Mouse (Mus musculus) limb, embryonic 14.5 days (tissue): ENCODE data around the gene Coro1a. TPM values are rescaled to one million over a fixed set of nuclear protein-coding genes. Genes with fewer than 3 reads are reported as not detected.

Experiments used
- ATAC-seq: fragments of 200-750 bp; cut with Nextera tagmentation; 2 replicates; pipeline ENCODE4 v1.8.0; 2017; ENCODE audit warnings: low read depth, moderate number of reproducible peaks, moderate TSS enrichment; ENCODE audit not compliant: low FRiP score
- DNase-seq: peaks from one replicate; pipeline ENCODE4 v3.0.0-alpha.2; 2015; ENCODE audit warnings: low spot score
- H3K27ac ChIP-seq: fragments of 300-500 bp; sonication (generic); replicated peaks from 2 replicates; pipeline ENCODE4 v1.5.1; 2014; ENCODE audit warnings: low read depth, mild to moderate bottlenecking, low read length, moderate library complexity, mixed read lengths
- H3K27me3 ChIP-seq: fragments of 300-500 bp; sonication (generic); 2 replicates; pipeline ENCODE4 v1.6.1; 2014; ENCODE audit warnings: low read length, mixed read lengths; ENCODE audit not compliant: control insufficient read depth, insufficient read depth
- H3K36me3 ChIP-seq: fragments of 300-500 bp; sonication (generic); 2 replicates; pipeline ENCODE4 v1.6.1; 2014; ENCODE audit warnings: mild to moderate bottlenecking, low read length, moderate library complexity, mixed read lengths; ENCODE audit not compliant: control insufficient read depth, insufficient read depth
- H3K4me1 ChIP-seq: fragments of 300-500 bp; sonication (generic); 2 replicates; pipeline ENCODE4 v1.6.1; 2014; ENCODE audit warnings: antibody characterized with exemption, low read length, mixed read lengths; ENCODE audit not compliant: control insufficient read depth, insufficient read depth
- H3K4me2 ChIP-seq: fragments of 300-500 bp; sonication (generic); replicated peaks from 2 replicates; pipeline ENCODE4 v1.6.1; 2014; ENCODE audit warnings: low read depth, mild to moderate bottlenecking, low read length, moderate library complexity; ENCODE audit not compliant: severe bottlenecking
- H3K4me3 ChIP-seq: fragments of 300-500 bp; sonication (generic); replicated peaks from 2 replicates; pipeline ENCODE4 v1.5.1; 2014; ENCODE audit warnings: low read length
- H3K9ac ChIP-seq: fragments of 300-500 bp; sonication (generic); 2 replicates; pipeline ENCODE4 v1.6.1; 2014; ENCODE audit warnings: mild to moderate bottlenecking, low read depth, low read length, moderate library complexity; ENCODE audit not compliant: severe bottlenecking
- H3K9me3 ChIP-seq: fragments of 300-500 bp; sonication (generic); 2 replicates; pipeline ENCODE4 v1.6.1; 2016; ENCODE audit warnings: low read length; ENCODE audit not compliant: control insufficient read depth
- POLR2A ChIP-seq: fragments of 200-500 bp; IDR thresholded peaks from 2 replicates; pipeline ENCODE4 v1.8.0; 2012; ENCODE audit warnings: inconsistent platforms, mild to moderate bottlenecking, moderate library complexity, borderline replicate concordance; ENCODE audit not compliant: insufficient read depth, insufficient read length; ENCODE audit errors: extremely low read depth
- WGBS: fragments of 180-500 bp; shearing (Covaris S2); extraction: QIAGEN DNeasy Blood & Tissue Kit; methylation state at CpG from one replicate; pipeline ENCODE4 v1.1.7; 2014; 5-methylcytosine and 5-hydroxymethylcytosine counted together
- polyA plus RNA-seq, 2 experiments: library from polyadenylated mRNA; depleted of rRNA in 1 of 2; stranded (reverse) in 1 of 2; unstranded in 1 of 2; fragments of >200 nt; fragmentation: Nextera tagmentation in 1 of 2; extraction: Ambion mirVana in 1 of 2; gene quantifications; 2 replicates each; pipeline versions ENCODE4 v1.2.1 to v1.2.3; 2012 to 2014

Gene Coro1a
- polyA plus RNA-seq, 2 experiments = 33.4 to 45.0 TPM

DNA sequence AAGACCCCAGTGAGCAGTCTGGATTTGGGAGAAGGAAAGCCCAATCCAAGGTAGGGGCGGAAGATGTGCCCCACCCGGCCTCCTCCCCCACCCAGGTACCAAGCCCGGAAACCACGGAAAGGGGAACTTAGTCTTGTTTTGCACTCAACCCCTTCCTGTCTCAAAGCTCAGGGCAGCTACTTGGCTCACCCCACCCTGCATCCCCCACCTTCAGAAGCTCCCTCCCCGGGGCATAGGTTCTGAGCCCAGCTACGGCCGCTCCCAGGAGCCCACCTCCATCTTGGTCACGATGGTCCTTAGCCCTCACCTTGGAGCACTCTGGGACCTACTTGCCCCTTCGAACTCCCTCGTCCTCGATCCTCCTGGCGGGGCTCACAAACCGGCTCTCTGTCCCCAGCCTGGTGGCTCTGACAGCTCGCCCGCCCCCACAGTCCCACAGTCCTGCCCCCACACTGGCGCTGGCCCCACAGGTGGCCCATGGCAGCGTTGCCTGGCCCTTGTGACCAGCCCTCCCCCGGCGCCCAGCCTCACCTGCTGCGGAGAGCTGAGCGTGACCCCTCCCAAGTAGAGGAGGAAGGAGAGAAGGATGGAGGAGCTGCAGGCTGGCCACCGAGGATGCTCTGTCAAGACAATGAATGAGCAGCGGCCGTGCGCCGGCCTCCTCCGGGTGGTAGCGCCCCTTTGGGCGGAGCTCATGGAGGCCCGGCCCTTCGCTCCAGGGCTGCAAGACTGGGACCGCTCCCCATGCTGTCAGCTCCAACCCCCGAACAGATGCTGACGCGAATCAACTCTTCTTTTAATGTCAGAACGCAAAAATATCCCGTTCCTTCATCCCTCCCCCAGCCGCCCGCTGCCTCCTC lies 3.2 kb downstream of the Coro1a start:
- peaks cover 7% of the 10 kb centered on the region; the same call in 1 of the 2 replicates for H3K4me1 ChIP-seq
- 2% methylated on average over 32 of the region's 39 CpGs for WGBS
- DNase-seq = peak; percentile 64
- peak; percentile 68 for ATAC-seq
- H3K4me3 ChIP-seq = peak overlapping the region; percentile 49
- no peak for TF ChIP-seq POLR2A
- H3K36me3 ChIP-seq = no peaks in the 10 kb centered on the region
- peak overlapping the region; percentile 61 for H3K9ac ChIP-seq
- no peaks in the 10 kb centered on the region for H3K27me3 ChIP-seq
- H3K4me2 ChIP-seq = peak overlapping the region; percentile 94
- H3K27ac ChIP-seq = no peak overlapping the region
- H3K9me3 ChIP-seq = no peaks in the 10 kb centered on the region

DNA sequence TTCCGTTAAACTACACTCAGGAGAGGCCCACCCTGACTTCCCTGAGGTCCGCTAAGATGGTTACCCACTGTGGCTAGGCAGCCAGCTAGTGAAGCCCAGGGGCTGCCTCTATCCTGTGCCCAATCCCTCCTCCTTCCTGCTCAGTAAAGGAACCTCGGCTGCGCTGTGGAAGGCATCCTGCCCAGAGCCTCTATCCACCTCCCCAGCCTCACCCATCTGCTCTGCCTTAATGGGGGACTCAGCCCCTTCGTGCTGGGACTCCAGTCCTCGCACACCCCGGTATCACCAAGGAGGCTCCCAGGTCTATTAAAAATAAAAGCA lies 3.9 kb downstream of the Coro1a start:
- DNase-seq = no peak
- Histone ChIP-seq H3K9ac (peak overlapping the region; percentile 61), H3K27ac (no peak overlapping the region), H3K9me3 (no peaks in the 10 kb centered on the region), H3K4me1 (peaks cover 7% of the 10 kb centered on the region; the same call in 1 of the 2 replicates), H3K27me3 (no peaks in the 10 kb centered on the region), H3K4me3 (peak overlapping the region; percentile 49), H3K4me2 (peak overlapping the region; percentile 94), H3K36me3 (peaks cover 3% of the 10 kb centered on the region; the same call in 1 of the 2 replicates)
- WGBS = 11% methylated on average over 7 of the region's 7 CpGs
- no peak for TF ChIP-seq POLR2A
- no peak for ATAC-seq

DNA sequence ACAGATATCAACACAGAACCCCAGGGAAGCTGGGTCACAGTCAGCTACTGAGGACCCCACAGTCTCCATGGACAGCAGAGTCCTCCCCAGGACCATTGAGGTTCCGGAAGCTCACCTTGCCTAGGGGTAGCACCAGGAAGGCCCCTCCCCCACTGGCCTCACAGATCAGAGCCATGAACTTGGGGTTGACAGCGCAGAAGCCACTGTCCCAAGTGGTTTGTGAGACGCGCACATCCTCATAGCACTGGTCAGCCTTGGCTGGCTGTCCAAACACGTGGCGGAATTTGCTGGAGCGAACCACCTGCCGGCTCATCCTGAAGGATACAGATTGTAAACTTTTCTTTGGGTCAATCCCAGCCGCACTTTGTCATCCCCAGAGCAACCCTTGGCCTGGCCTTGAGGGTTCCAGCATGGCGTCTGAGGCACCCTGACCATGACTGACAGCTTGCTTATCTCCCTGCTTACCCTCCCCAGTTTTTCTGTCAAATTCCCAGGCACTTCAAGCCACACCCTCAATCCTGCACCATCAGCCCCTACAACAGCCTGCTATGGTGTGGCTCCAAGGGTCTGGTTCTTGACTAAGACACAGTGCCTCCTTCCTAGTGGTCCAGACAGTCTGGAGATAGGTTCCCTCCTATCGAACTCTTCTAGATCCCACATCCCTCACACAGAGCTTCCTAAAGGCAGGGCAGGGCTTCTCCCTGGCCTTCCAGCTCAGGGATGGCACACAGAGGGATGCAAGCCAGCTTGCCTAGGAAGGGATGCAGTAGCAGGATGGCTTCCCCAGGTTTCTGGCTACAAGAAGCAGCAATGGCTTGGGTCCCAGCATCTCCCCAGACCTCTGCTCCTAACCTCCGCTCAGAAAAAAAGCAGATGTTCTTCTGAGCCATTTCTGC lies 4.5 kb downstream of the Coro1a start:
- H3K9ac ChIP-seq = no peak overlapping the region

DNA sequence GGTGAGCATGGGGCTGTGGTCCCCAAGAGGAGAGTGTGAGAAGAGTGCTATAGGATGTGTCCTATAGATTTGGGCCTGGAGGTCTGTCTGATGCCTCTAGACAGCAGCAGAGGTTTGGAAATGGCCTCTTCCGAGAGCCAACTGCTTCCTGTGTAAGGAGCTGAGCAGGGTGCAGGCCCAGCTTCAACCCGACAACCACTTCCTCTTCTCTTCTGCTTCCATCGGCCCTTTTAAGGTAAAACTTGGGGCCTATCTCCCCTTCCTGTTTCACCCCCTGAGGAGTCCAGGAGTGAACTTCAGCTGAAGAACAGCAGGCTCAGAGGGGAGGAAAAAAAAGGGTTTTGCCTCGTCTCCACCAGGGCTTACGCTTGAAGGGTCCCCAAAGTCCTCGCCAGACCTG lies 5.2 kb downstream of the Coro1a start:
- no peaks in the 10 kb centered on the region for H3K9me3 ChIP-seq
- H3K4me2 ChIP-seq = no peak overlapping the region
- 79% methylated on average over 6 of the region's 6 CpGs for WGBS

More for the DNA sequence above, 4.5 kb downstream of the Coro1a start:
- Histone ChIP-seq H3K27ac (no peak overlapping the region), H3K27me3 (no peaks in the 10 kb centered on the region), H3K9me3 (no peaks in the 10 kb centered on the region), H3K4me3 (no peak overlapping the region), H3K4me1 (peaks cover 7% of the 10 kb centered on the region; the same call in 1 of the 2 replicates), H3K4me2 (peak overlapping the region; percentile 94; the same call in 1 of the 2 replicates), H3K36me3 (peaks cover 3% of the 10 kb centered on the region; the same call in 1 of the 2 replicates)
- DNase-seq (no peak), ATAC-seq (no peak)
- 84% methylated on average over 12 of the region's 12 CpGs for WGBS
- no peak for TF ChIP-seq POLR2A

More for the DNA sequence above, 5.2 kb downstream of the Coro1a start:
- ATAC-seq (no peak), DNase-seq (no peak)
- H3K36me3 ChIP-seq = peaks cover 3% of the 10 kb centered on the region; the same call in 1 of the 2 replicates
- no peaks in the 10 kb centered on the region for H3K27me3 ChIP-seq
- TF ChIP-seq POLR2A = no peak
- H3K4me3 ChIP-seq = no peak overlapping the region
- no peak overlapping the region for H3K27ac ChIP-seq
- no peak overlapping the region for H3K9ac ChIP-seq
- H3K4me1 ChIP-seq = peaks cover 7% of the 10 kb centered on the region; the same call in 1 of the 2 replicates
